Mouse (Mus musculus) layer of hippocampus, postnatal 25 days (tissue): Measurements from ENCODE around the gene Cyp2w1. TPM values are rescaled to one million over a fixed set of nuclear protein-coding genes. Genes with fewer than 3 reads are reported as not detected.

ENCODE experiments used
- DNase-seq, 2 experiments: peaks; one replicate each; pipeline ENCODE4 v3.0.0; 2022; ENCODE audit warnings: mixed read lengths in 2 of 2, low spot score in 1 of 2; ENCODE audit errors: extremely low spot score in 1 of 2
- microRNA-seq, 2 experiments: library from miRNA; unstranded; fragments of <30 nt; microRNA quantifications; one replicate each; pipeline ENCODE4 v1.2.0; 2021
- total RNA-seq, 2 experiments: library from RNA; stranded (reverse); gene quantifications; 2 replicates each; pipeline ENCODE4 v1.2.3; 2021

Cyp2w1 gene
- total RNA-seq, 2 experiments from 2014 or later: not detected

GRCm38 (mm10) chr5:139397959-139398753 lies 45.7 kb downstream of the Cyp2w1 start:
- peak; percentile 86 to 96 for DNase-seq

- DNase-seq: no peak
Observed at GRCm38 (mm10) chr5:139398786-139399185, 46.4 kb downstream of the Cyp2w1 start.

GRCm38 (mm10) chr5:139399991-139400390 lies 47.6 kb downstream of the Cyp2w1 start:
- DNase-seq: no peak

- DNase-seq: no peak
Observed at GRCm38 (mm10) chr5:139402106-139402505, 49.7 kb downstream of the Cyp2w1 start.

GRCm38 (mm10) chr5:139403692-139404260 lies 51.4 kb downstream of the Cyp2w1 start:
- no peak for DNase-seq

- no peak for DNase-seq
Observed at GRCm38 (mm10) chr5:139404801-139405401, 52.5 kb downstream of the Cyp2w1 start, which contains the start of gene C130050O18Rik. TSS of gene C130050O18Rik (plus strand) at chr5:139405280.

- no peak for DNase-seq
Observed at GRCm38 (mm10) chr5:139405478-139405877, 53.1 kb downstream of the Cyp2w1 start.

- DNase-seq: no peak
Observed at GRCm38 (mm10) chr5:139405953-139406352, 53.5 kb downstream of the Cyp2w1 start.

Small RNA genes lying within 50 kb of the gene (microRNA-seq; reads per million reads assigned to microRNA genes)
- gene Mir339: 399 to 453 reads per million in 2 experiments

Other genes with a start within 250 kb of the Cyp2w1 start
- gene Prkar1b, start 202.6 kb upstream of the Cyp2w1 start, total RNA-seq: 100 to 1,000 TPM; 375 to 428 TPM
- 1 to 10 TPM; 6.8 to 7.6 TPM for gene Dnaaf5, start 202.4 kb upstream of the Cyp2w1 start, total RNA-seq
- 10 to 100 TPM; 65.6 to 86.5 TPM for gene Sun1, start 152.0 kb upstream of the Cyp2w1 start, total RNA-seq
- 10 to 100 TPM; 45.2 to 55.3 TPM for gene Get4, start 100.3 kb upstream of the Cyp2w1 start, total RNA-seq
- 100 to 1,000 TPM; 207 to 215 TPM for gene Adap1, start 27.0 kb upstream of the Cyp2w1 start, total RNA-seq
- 10 to 100 TPM; 66.7 to 67.9 TPM for gene Cox19, start 1.2 kb upstream of the Cyp2w1 start, total RNA-seq
- gene Gpr146, start 25.1 kb downstream of the Cyp2w1 start, total RNA-seq: 10 to 100 TPM; 12.7 to 13.1 TPM
- under 1 TPM; 0.25 to 0.33 TPM for gene C130050O18Rik, start 52.7 kb downstream of the Cyp2w1 start, total RNA-seq
- 1 to 10 TPM; 2.3 to 2.8 TPM for gene Gper1, start 70.5 kb downstream of the Cyp2w1 start, total RNA-seq
- 10 to 100 TPM; 14.0 to 17.3 TPM for gene 3110082I17Rik, start 107.9 kb downstream of the Cyp2w1 start, total RNA-seq
- gene Zfand2a, start 131.9 kb downstream of the Cyp2w1 start, total RNA-seq: 10 to 100 TPM; 66.4 to 70.4 TPM
- gene Uncx, start 190.9 kb downstream of the Cyp2w1 start, total RNA-seq: not detected